Mouse (Mus musculus) limb, embryonic 11.5 days (tissue): ENCODE data around the gene Dhx30. TPM values are rescaled to one million over a fixed set of nuclear protein-coding genes. Genes with fewer than 3 reads are reported as not detected.

Experiments
- ATAC-seq: fragments of 200-750 bp; cut with Nextera tagmentation; 2 replicates; pipeline ENCODE4 v1.8.0; 2017; ENCODE audit warnings: low read depth; ENCODE audit not compliant: insufficient number of reproducible peaks, low FRiP score, low TSS enrichment
- DNase-seq: peaks from one replicate; pipeline ENCODE4 v3.0.0-alpha.2; 2015; ENCODE audit warnings: low spot score
- H3K27ac ChIP-seq: fragments of 300-500 bp; sonication (generic); replicated peaks from 2 replicates; pipeline ENCODE4 v1.5.1; 2014; ENCODE audit warnings: low read depth, mild to moderate bottlenecking, low read length
- H3K27me3 ChIP-seq: fragments of 300-500 bp; sonication (generic); 2 replicates; pipeline ENCODE4 v1.6.1; 2014; ENCODE audit warnings: mild to moderate bottlenecking, low read length, mixed read lengths; ENCODE audit not compliant: control insufficient read depth, insufficient read depth
- H3K36me3 ChIP-seq: fragments of 300-500 bp; sonication (generic); 2 replicates; pipeline ENCODE4 v1.6.1; 2014; ENCODE audit warnings: mild to moderate bottlenecking, low read length, moderate library complexity, mixed read lengths; ENCODE audit not compliant: control insufficient read depth, insufficient read depth
- H3K4me1 ChIP-seq: fragments of 300-500 bp; sonication (generic); 2 replicates; pipeline ENCODE4 v1.6.1; 2014; ENCODE audit warnings: low read length, mixed read lengths; ENCODE audit not compliant: control insufficient read depth, insufficient read depth
- H3K4me2 ChIP-seq: fragments of 300-500 bp; sonication (generic); 2 replicates; pipeline ENCODE4 v1.6.1; 2014; ENCODE audit warnings: low read depth, mild to moderate bottlenecking, moderate library complexity; ENCODE audit not compliant: severe bottlenecking
- H3K4me3 ChIP-seq: fragments of 300-500 bp; sonication (generic); 2 replicates; pipeline ENCODE4 v1.5.1; 2014; ENCODE audit warnings: low read depth, low read length
- H3K9ac ChIP-seq: fragments of 300-500 bp; sonication (generic); 2 replicates; pipeline ENCODE4 v1.6.1; 2014; ENCODE audit warnings: mild to moderate bottlenecking, low read length
- H3K9me3 ChIP-seq: fragments of 300-500 bp; sonication (generic); 2 replicates; pipeline ENCODE4 v1.6.1; 2016; ENCODE audit warnings: low read length; ENCODE audit not compliant: control insufficient read depth
- WGBS: fragments of 180-500 bp; shearing (Covaris S2); extraction: QIAGEN DNeasy Blood & Tissue Kit; methylation state at CpG from one replicate; pipeline ENCODE4 v1.1.7; 2014; 5-methylcytosine and 5-hydroxymethylcytosine counted together
- polyA plus RNA-seq: library from polyadenylated mRNA; unstranded; fragments of >200 nt; fragmentation: Nextera tagmentation; extraction: Ambion mirVana; gene quantifications from 2 replicates; pipeline ENCODE4 v1.2.1, GENCODE M21; 2014

Gene Dhx30
- polyA plus RNA-seq, 1 experiment from 2014 or later, result 179 TPM

DNA sequence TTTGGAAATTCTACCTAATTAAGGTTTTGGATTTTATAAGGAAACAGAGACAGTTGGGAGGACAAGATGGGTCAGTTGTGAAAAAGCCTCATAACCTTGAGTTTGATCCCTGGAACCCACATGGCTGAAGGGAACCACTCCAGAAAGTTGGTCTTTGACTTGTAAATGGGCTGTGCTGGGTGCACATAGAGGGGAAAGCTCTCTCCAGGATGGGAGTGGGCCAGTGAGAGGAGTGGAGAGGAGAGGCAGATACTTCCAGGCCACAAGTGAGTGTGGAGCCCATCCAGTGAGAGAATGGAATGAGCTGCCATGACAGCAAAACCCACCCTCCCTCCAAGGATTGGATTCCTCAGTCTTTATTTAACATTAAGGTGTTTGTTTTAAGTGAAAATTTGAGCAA is 66.4 kb downstream of the Dhx30 start:
- H3K36me3 ChIP-seq, result no peaks in the 10 kb centered on the region
- H3K4me3 ChIP-seq, result no peak overlapping the region
- ATAC-seq, result no peak
- H3K4me1 ChIP-seq, result no peaks in the 10 kb centered on the region
- no peaks in the 10 kb centered on the region for H3K9me3 ChIP-seq
- H3K27me3 ChIP-seq, result no peaks in the 10 kb centered on the region
- no peak for DNase-seq
- no peak overlapping the region for H3K4me2 ChIP-seq
- no peak overlapping the region for H3K27ac ChIP-seq
- H3K9ac ChIP-seq, result no peak overlapping the region

DNA sequence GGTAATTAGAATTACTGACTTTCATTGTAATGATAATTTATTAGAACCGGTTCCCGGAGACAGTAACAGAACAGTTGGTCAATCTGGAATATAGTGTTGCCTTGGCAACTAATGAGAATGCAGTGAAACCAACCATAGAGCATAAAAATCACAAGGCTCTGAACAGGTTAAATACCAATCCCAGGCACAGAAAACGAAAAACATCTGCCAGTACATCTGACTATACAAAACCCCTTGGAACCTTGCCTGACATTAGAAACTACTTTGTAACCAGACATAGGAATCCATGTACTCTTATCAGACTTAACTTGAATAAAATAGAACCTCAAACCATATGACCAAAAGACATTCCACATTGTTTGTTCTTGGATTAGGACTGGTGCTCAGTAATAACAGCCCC is 69.8 kb downstream of the Dhx30 start:
- ATAC-seq, result no peak
- H3K4me3 ChIP-seq, result no peak overlapping the region

DNA sequence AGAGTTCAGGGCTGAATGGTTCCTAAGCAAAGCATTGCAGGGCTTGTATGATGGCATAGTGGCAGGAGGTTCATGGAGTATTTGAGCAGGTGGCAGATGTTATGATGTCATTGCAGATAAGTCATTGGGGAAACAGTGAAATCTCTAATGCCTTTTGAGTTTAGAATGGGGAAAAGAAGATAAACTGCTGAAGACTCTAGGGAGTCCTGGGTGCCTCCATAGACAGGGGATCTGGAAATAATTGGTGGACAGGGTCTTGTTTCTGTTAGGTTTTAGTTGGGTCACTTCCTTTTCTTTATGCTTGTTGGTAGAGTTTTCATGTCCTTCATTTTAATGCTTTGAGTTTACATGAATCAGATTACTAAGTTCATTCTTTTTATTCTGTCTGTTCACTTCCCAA is 70.4 kb downstream of the Dhx30 start:
- H3K27ac ChIP-seq, result no peak overlapping the region
- H3K4me3 ChIP-seq, result no peak overlapping the region
- H3K36me3 ChIP-seq, result no peaks in the 10 kb centered on the region
- no peaks in the 10 kb centered on the region for H3K27me3 ChIP-seq
- no peak for DNase-seq
- H3K9me3 ChIP-seq, result no peaks in the 10 kb centered on the region
- no peak overlapping the region for H3K4me2 ChIP-seq
- no peaks in the 10 kb centered on the region for H3K4me1 ChIP-seq
- no peak overlapping the region for H3K9ac ChIP-seq
- ATAC-seq, result no peak

More for the DNA sequence above, 69.8 kb downstream of the Dhx30 start:
- H3K4me2 ChIP-seq, result no peak overlapping the region
- no peaks in the 10 kb centered on the region for H3K36me3 ChIP-seq
- 52% methylated on average over 3 of the region's 3 CpGs for WGBS
- no peak overlapping the region for H3K27ac ChIP-seq
- no peak for DNase-seq
- H3K9me3 ChIP-seq, result no peaks in the 10 kb centered on the region
- no peaks in the 10 kb centered on the region for H3K4me1 ChIP-seq
- H3K9ac ChIP-seq, result no peak overlapping the region
- H3K27me3 ChIP-seq, result no peaks in the 10 kb centered on the region

DNA sequence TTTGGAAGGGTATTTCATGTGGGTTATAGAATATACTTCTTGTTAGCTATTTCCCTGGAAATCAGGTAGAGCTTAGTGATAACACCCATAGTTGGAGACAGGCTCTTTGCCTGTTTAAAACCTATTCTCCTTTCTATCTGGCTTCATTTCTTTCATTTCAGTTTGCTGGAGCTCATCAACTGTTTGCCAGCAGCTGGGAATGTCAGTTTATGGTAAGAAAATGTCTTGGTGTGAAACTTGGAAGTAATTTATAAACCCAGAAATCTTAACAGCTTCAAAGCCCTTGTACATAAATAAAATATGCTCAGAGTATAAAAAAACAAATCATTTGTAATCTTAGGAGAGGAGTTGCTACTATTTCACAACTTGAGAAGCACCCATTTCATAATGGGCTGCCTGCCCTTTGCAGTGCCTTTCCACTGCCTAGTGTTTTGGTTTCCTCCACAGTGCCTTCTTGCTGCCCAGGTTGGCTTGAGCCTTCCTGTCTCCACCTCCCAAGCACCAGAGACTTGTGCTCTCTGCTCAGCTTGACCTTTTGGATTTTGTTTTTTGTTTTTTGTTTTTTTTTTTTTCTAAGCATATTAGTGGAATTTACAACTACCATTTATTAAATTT is 71.8 kb downstream of the Dhx30 start:
- ATAC-seq (no peak), DNase-seq (no peak)
- H3K27ac ChIP-seq, result no peak overlapping the region
- H3K9ac ChIP-seq, result no peak overlapping the region
- no peaks in the 10 kb centered on the region for H3K36me3 ChIP-seq
- no peak overlapping the region for H3K4me2 ChIP-seq
- no peak overlapping the region for H3K4me3 ChIP-seq
- H3K4me1 ChIP-seq, result no peaks in the 10 kb centered on the region
- H3K9me3 ChIP-seq, result no peaks in the 10 kb centered on the region
- no peaks in the 10 kb centered on the region for H3K27me3 ChIP-seq

DNA sequence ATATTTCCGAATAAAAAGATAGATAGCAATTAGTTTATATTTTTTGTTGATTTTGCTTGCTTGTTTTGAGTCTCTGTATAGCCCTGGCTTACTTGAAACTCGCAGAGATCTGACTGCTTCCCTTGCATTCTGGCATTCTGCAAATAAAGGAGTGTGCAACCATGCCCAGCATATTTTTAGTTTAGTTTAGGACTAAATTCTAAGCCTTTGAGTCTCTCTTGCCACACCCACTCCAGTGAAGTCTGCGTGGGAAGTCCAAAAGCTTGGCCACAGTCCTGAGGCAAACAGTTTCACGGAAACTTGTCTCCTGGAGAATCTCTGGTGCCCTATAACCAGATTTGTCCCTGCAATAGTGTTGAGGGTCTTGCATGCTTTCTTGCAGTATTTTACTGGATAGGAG is 73.3 kb downstream of the Dhx30 start:
- no peak for DNase-seq
- no peaks in the 10 kb centered on the region for H3K9me3 ChIP-seq
- no peaks in the 10 kb centered on the region for H3K27me3 ChIP-seq

DNA sequence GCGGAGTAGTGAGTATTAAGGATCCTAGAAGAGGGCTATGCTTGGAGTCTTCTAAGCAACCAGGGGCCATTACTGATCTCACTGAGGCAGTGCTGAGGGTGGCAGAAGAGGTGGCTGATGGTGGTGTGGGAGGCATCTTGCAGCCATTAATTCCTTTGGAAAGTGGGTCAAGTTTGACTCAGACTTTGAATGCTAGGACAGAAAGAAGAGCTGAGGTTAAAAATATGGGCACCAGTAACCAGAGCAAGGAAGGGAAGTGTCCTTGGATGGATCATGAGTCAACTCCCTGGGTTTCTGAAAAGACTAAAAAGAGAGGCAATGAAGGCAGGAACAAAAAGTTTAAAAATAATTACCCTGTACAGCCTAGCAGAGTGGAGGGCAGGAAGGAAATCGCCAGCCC is 79.1 kb downstream of the Dhx30 start:
- H3K9ac ChIP-seq, result no peak overlapping the region
- no peaks in the 10 kb centered on the region for H3K9me3 ChIP-seq
- no peaks in the 10 kb centered on the region for H3K27me3 ChIP-seq
- H3K27ac ChIP-seq, result no peak overlapping the region
- no peak for ATAC-seq
- peaks cover 10% of the 10 kb centered on the region; the same call in 1 of the 2 replicates for H3K36me3 ChIP-seq
- H3K4me1 ChIP-seq, result no peaks in the 10 kb centered on the region
- H3K4me2 ChIP-seq, result no peak overlapping the region
- no peak overlapping the region for H3K4me3 ChIP-seq
- DNase-seq, result no peak
- WGBS, result 95% methylated on average over 2 of the region's 2 CpGs

More for the DNA sequence above, 73.3 kb downstream of the Dhx30 start:
- Histone ChIP-seq H3K4me1 (no peaks in the 10 kb centered on the region), H3K4me2 (no peak overlapping the region), H3K4me3 (no peak overlapping the region), H3K9ac (no peak overlapping the region), H3K27ac (no peak overlapping the region), H3K36me3 (no peaks in the 10 kb centered on the region)
- WGBS, result 95% methylated on average over 4 of the region's 4 CpGs
- no peak for ATAC-seq

DNA sequence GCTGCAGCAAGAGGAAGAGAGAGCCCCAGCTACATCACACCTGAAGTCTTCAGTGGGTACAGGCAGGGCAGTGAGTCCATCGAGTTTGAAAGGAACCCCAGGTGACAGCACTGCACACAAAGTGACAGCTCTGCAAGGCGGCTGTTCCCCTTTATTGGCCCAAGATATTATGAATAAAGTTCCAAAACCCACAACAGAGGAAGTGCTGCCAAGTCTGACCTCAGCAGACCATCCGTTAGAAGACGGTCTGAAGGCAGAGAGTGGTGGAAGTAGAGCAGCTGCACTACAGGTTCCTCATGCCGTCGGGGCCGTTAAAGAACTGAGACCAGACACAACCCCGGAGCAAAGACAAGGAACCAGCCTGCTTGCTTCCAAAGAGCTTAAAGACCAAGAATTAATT is 79.7 kb downstream of the Dhx30 start:
- Histone ChIP-seq H3K27me3 (no peaks in the 10 kb centered on the region), H3K4me3 (no peak overlapping the region), H3K4me1 (no peaks in the 10 kb centered on the region), H3K9me3 (no peaks in the 10 kb centered on the region), H3K4me2 (no peak overlapping the region), H3K36me3 (peaks cover 10% of the 10 kb centered on the region; the same call in 1 of the 2 replicates), H3K27ac (no peak overlapping the region), H3K9ac (no peak overlapping the region)
- WGBS, result 92% methylated on average over 8 of the region's 8 CpGs
- ATAC-seq (no peak), DNase-seq (no peak)

DNA sequence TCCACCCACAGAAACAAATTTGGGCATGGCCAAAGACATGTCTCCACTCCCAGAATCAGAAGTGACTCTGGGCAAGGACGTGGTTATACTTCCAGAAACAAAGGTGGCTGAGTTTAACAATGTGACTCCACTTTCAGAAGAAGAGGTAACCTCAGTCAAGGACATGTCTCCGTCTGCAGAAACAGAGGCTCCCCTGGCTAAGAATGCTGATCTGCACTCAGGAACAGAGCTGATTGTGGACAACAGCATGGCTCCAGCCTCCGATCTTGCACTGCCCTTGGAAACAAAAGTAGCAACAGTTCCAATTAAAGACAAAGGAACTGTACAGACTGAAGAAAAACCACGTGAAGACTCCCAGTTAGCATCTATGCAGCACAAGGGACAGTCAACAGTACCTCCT is 82.5 kb downstream of the Dhx30 start:
- no peaks in the 10 kb centered on the region for H3K4me1 ChIP-seq
- H3K4me2 ChIP-seq, result no peak overlapping the region
- H3K9ac ChIP-seq, result no peak overlapping the region
- H3K27ac ChIP-seq, result no peak overlapping the region
- H3K36me3 ChIP-seq, result peaks cover 10% of the 10 kb centered on the region; the same call in 1 of the 2 replicates
- 89% methylated on average over 4 of the region's 4 CpGs for WGBS
- ATAC-seq (no peak), DNase-seq (no peak)
- no peaks in the 10 kb centered on the region for H3K9me3 ChIP-seq
- H3K27me3 ChIP-seq, result no peaks in the 10 kb centered on the region
- H3K4me3 ChIP-seq, result no peak overlapping the region
